Mouse (Mus musculus): ENCODE measurements at regions not wholly inside any gene's neighbourhood (a gene's known extent, or its start where the extent isn't known, plus 50 kb on each side); places are given as distances from the start of the nearest gene placed in this dataset.
A peak's percentile ranks its signal among the peaks of the same experiment; 100 is the strongest.

DNA sequence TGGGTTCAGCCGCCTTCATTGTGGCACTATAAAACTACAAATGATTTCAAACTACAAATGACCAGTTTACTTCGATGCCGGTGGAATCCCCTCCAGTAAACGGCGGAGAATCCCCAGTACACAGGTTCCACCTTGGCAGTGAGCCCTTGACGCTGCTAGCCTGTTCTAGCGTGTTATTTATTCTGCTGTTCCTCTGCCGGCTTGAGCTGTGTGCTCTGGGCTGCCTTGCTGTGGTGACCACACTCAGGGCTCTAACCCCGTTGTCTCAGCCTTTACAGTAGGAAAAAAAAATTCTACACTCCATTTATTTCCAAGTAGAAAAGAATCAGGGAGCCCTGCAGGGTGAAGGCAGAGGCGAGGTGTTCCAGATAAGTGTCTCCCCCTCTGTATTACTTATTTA, 80.1 kb upstream of the Pcdh8 start:
- H3K4me1 ChIP-seq: no peaks in the 10 kb centered on the region
- H3K27me3 ChIP-seq (replicated peaks; ENCODE audit: low read depth, poor library complexity, severe bottlenecking): no peaks in the 10 kb centered on the region
- H3K36me3 ChIP-seq (replicated peaks): no peaks in the 10 kb centered on the region
- H3K4me3 ChIP-seq: no peak overlapping the region
- WGBS: 86% methylated on average over 10 of the region's 10 CpGs
- no peak overlapping the region for H3K27ac ChIP-seq (replicated peaks)
- no peak for DNase-seq (ENCODE audit: low spot score)
- no peaks in the 10 kb centered on the region for H3K9me3 ChIP-seq

GRCm38 (mm10) chr14:79849617-79850435, 78.7 kb upstream of the Pcdh8 start:
- H3K4me3 ChIP-seq: no peak overlapping the region
- H3K27me3 ChIP-seq (replicated peaks; ENCODE audit: low read depth, poor library complexity, severe bottlenecking): no peaks in the 10 kb centered on the region
- H3K36me3 ChIP-seq (replicated peaks): no peaks in the 10 kb centered on the region
- no peak for DNase-seq (ENCODE audit: low spot score)
- H3K4me1 ChIP-seq: no peaks in the 10 kb centered on the region
- no peaks in the 10 kb centered on the region for H3K9me3 ChIP-seq
- WGBS: 86% methylated on average over 8 of the region's 8 CpGs
- H3K27ac ChIP-seq (replicated peaks): no peak overlapping the region

GRCm38 (mm10) chr14:79848116-79848515, 77.0 kb upstream of the Pcdh8 start:
- WGBS: 86% methylated on average over 4 of the region's 4 CpGs
- Histone ChIP-seq H3K27me3 (replicated peaks; ENCODE audit: low read depth, poor library complexity, severe bottlenecking) (no peaks in the 10 kb centered on the region), H3K27ac (replicated peaks) (no peak overlapping the region), H3K4me3 (no peak overlapping the region), H3K4me1 (no peaks in the 10 kb centered on the region), H3K9me3 (no peaks in the 10 kb centered on the region), H3K36me3 (replicated peaks) (no peaks in the 10 kb centered on the region)
- DNase-seq (ENCODE audit: low spot score): no peak

DNA sequence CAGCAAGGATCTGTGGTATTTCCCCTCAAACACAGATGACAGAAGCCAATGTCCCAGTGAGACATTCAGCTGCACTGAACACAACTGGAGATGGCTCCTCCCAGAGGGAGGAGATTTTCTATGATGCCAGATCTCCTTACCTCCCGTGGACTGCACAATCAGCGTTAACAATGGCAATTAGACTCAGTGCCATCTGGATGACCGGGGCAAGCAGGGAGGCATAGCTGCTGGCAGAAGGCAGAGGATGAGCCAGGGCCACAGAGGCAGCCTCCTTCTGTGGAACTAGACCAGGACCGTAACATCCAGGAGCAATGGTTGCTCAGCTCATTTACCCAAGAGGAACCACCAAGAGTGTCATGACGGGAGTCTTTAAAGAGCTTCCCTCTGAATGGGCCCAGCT, 73.2 kb upstream of the Pcdh8 start:
- Histone ChIP-seq H3K27me3 (replicated peaks; ENCODE audit: low read depth, poor library complexity, severe bottlenecking) (no peaks in the 10 kb centered on the region), H3K9me3 (no peaks in the 10 kb centered on the region), H3K4me1 (peaks cover 5% of the 10 kb centered on the region; the same call in 1 of the 2 replicates), H3K36me3 (replicated peaks) (no peaks in the 10 kb centered on the region), H3K27ac (replicated peaks) (no peak overlapping the region), H3K4me3 (no peak overlapping the region)
- 75% methylated on average over 5 of the region's 5 CpGs for WGBS
- DNase-seq (ENCODE audit: low spot score): no peak

DNA sequence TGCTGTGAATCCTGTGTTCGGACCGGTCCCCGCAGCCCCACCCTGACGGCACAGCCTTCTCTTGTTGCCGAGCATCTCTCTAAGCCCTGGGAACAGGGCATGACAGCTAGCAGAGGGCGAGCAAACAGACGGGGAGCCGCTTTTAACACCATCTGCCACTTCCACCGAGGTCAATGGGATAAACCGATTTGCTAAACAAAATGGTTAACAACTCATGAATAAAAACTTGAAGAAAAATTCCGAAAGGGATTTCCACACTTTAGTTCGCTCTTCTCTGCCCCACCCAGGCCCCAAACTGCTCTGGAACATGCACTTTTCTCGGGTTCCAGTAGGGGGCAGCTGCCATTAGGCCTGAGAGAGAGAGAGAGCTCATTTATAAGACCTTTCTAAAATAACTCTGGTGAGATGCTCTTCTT, 72.0 kb upstream of the Pcdh8 start:
- Histone ChIP-seq H3K9me3 (no peaks in the 10 kb centered on the region), H3K27ac (replicated peaks) (no peak overlapping the region), H3K36me3 (replicated peaks) (no peaks in the 10 kb centered on the region), H3K27me3 (replicated peaks; ENCODE audit: low read depth, poor library complexity, severe bottlenecking) (no peaks in the 10 kb centered on the region), H3K4me1 (peaks cover 5% of the 10 kb centered on the region; the same call in 1 of the 2 replicates), H3K4me3 (peak overlapping the region; percentile 30; the same call in 1 of the 2 replicates)
- WGBS: 10% methylated on average over 13 of the region's 13 CpGs
- peak; percentile 40 for DNase-seq (ENCODE audit: low spot score)

DNA sequence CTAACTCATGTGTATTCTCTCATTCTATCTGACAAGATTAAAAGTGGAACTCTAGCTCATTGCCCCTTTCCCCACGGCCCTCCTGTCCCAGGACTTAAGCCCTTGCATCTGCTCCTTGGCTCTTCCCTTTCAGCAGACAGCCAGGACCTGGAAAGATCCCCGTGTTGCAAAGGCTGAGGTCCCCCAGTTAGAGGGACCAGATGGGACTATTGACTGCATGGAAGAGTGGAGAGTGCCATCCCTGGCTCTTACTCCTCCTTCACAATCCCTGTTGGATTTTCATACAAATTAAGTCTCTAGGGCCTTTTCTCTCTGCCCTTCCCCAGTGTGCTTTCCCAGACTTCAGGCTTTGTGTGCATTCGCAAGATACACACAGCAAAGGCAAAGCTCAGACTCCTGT, 71.6 kb upstream of the Pcdh8 start:
- H3K4me3 ChIP-seq: no peak overlapping the region
- DNase-seq (ENCODE audit: low spot score): no peak
- WGBS: 37% methylated on average over 3 of the region's 3 CpGs
- peaks cover 5% of the 10 kb centered on the region; the same call in 1 of the 2 replicates for H3K4me1 ChIP-seq
- no peak overlapping the region for H3K27ac ChIP-seq (replicated peaks)
- no peaks in the 10 kb centered on the region for H3K9me3 ChIP-seq
- no peaks in the 10 kb centered on the region for H3K36me3 ChIP-seq (replicated peaks)
- H3K27me3 ChIP-seq (replicated peaks; ENCODE audit: low read depth, poor library complexity, severe bottlenecking): no peaks in the 10 kb centered on the region

DNA sequence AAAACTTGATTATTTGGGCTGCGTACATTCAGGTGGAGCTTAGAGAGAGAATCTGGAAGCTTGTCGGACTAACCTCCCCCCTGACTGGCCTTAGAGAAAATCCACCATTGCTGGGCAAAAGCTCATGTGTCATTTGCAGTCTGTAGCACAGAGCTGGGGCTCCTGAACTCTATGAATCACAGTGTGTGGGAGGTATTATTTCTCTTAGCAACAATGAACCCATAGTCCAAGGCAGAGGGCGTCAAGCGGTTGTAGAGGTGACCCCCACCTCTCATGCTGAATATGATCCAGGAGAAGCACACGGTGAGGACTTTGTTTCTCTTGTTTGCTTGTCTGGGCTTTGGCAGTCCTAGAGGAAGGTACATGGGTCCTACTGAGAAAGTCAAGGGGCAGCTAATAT, 66.0 kb upstream of the Pcdh8 start:
- Histone ChIP-seq H3K9me3 (no peaks in the 10 kb centered on the region), H3K27me3 (replicated peaks; ENCODE audit: low read depth, poor library complexity, severe bottlenecking) (no peaks in the 10 kb centered on the region), H3K36me3 (replicated peaks) (no peaks in the 10 kb centered on the region), H3K4me1 (peaks cover 4% of the 10 kb centered on the region; the same call in 1 of the 2 replicates), H3K4me3 (no peak overlapping the region), H3K27ac (replicated peaks) (no peak overlapping the region)
- DNase-seq (ENCODE audit: low spot score): no peak
- WGBS: 73% methylated on average over 5 of the region's 5 CpGs

- Histone ChIP-seq H3K4me1 (peaks cover 4% of the 10 kb centered on the region; the same call in 1 of the 2 replicates), H3K9me3 (no peaks in the 10 kb centered on the region), H3K27ac (replicated peaks) (no peak overlapping the region), H3K4me3 (no peak overlapping the region), H3K27me3 (replicated peaks; ENCODE audit: low read depth, poor library complexity, severe bottlenecking) (no peaks in the 10 kb centered on the region), H3K36me3 (replicated peaks) (no peaks in the 10 kb centered on the region)
- DNase-seq (ENCODE audit: low spot score): no peak
- 90% methylated on average over 6 of the region's 6 CpGs for WGBS
Measured at GRCm38 (mm10) chr14:79836186-79836585, 65.1 kb upstream of the Pcdh8 start.

- Histone ChIP-seq H3K4me1 (peaks cover 10% of the 10 kb centered on the region), H3K36me3 (replicated peaks) (no peaks in the 10 kb centered on the region), H3K27me3 (replicated peaks; ENCODE audit: low read depth, poor library complexity, severe bottlenecking) (no peaks in the 10 kb centered on the region), H3K4me3 (no peak overlapping the region), H3K27ac (replicated peaks) (no peak overlapping the region), H3K9me3 (no peaks in the 10 kb centered on the region)
- no peak for DNase-seq (ENCODE audit: low spot score)
- WGBS: 92% methylated on average over 11 of the region's 11 CpGs
Measured at GRCm38 (mm10) chr14:79824670-79825446, 53.7 kb upstream of the Pcdh8 start.

GRCm38 (mm10) chr14:79822453-79823117, 51.5 kb upstream of the Pcdh8 start:
- no peak for DNase-seq (ENCODE audit: low spot score)
- no peaks in the 10 kb centered on the region for H3K36me3 ChIP-seq (replicated peaks)
- H3K27ac ChIP-seq (replicated peaks): no peak overlapping the region
- H3K9me3 ChIP-seq: no peaks in the 10 kb centered on the region
- no peaks in the 10 kb centered on the region for H3K27me3 ChIP-seq (replicated peaks; ENCODE audit: low read depth, poor library complexity, severe bottlenecking)
- peaks cover 10% of the 10 kb centered on the region for H3K4me1 ChIP-seq
- WGBS: 74% methylated on average over 16 of the region's 16 CpGs
- H3K4me3 ChIP-seq: no peak overlapping the region

GRCm38 (mm10) chr14:79822011-79822435, 50.9 kb upstream of the Pcdh8 start:
- Histone ChIP-seq H3K9me3 (no peaks in the 10 kb centered on the region), H3K36me3 (replicated peaks) (no peaks in the 10 kb centered on the region), H3K4me1 (peaks cover 10% of the 10 kb centered on the region), H3K27me3 (replicated peaks; ENCODE audit: low read depth, poor library complexity, severe bottlenecking) (no peaks in the 10 kb centered on the region), H3K4me3 (no peak overlapping the region), H3K27ac (replicated peaks) (no peak overlapping the region)
- 85% methylated on average over 5 of the region's 5 CpGs for WGBS
- no peak for DNase-seq (ENCODE audit: low spot score)

GRCm38 (mm10) chr14:79821352-79822010, 50.4 kb upstream of the Pcdh8 start:
- Histone ChIP-seq H3K9me3 (no peaks in the 10 kb centered on the region), H3K27me3 (replicated peaks; ENCODE audit: low read depth, poor library complexity, severe bottlenecking) (no peaks in the 10 kb centered on the region), H3K4me3 (no peak overlapping the region), H3K27ac (replicated peaks) (no peak overlapping the region), H3K36me3 (replicated peaks) (no peaks in the 10 kb centered on the region), H3K4me1 (peaks cover 10% of the 10 kb centered on the region)
- no peak for DNase-seq (ENCODE audit: low spot score)
- WGBS: 79% methylated on average over 5 of the region's 5 CpGs

Data from embryonic facial prominence, embryonic 10.5 days (tissue).